Mouse (Mus musculus): ENCODE data around the gene Hcn4. TPM values are rescaled to one million over a fixed set of nuclear protein-coding genes. Genes with fewer than 3 reads are reported as not detected.

The Hcn4 gene
- polyA plus RNA-seq, 1 experiment from 2014 or later = 4.9 TPM

DNA sequence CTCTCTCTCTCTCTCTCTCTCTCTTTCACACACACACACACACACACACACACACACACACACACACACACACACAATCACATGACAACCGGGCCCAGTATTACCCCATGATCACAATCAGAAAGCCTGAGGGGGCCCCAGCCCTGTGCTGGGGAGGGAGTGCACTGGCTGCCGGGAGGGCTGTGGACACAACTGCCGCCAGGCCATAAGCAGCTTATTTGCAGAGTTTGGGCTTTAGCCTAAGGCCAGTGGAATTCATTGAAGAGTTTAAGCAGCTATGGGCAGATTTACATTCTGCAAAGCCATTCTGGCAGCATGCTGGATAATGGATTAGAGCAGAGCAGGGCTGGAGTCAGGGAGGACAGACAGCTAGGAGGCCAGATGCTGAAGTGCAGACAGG, 12.0 kb upstream of the Hcn4 start:
- no peaks in the 10 kb centered on the region for H3K36me3 ChIP-seq (replicated peaks; ENCODE audit: control insufficient read depth, insufficient read depth)
- H3K27me3 ChIP-seq (ENCODE audit: control insufficient read depth, insufficient read depth, low read length) = no peaks in the 10 kb centered on the region
- 57% methylated on average over 3 of the region's 3 CpGs for WGBS
- H3K4me1 ChIP-seq (replicated peaks; ENCODE audit: control insufficient read depth, insufficient read depth, low read length) = peaks cover 2% of the 10 kb centered on the region
- ATAC-seq (ENCODE audit: low FRiP score) (no peak), DNase-seq (ENCODE audit: low spot score) (no peak)
- no peak overlapping the region for H3K4me3 ChIP-seq (replicated peaks; ENCODE audit: low read length)
- no peak overlapping the region for H3K4me2 ChIP-seq (replicated peaks)
- H3K27ac ChIP-seq = no peak overlapping the region
- H3K9ac ChIP-seq = no peak overlapping the region
- H3K9me3 ChIP-seq (ENCODE audit: control insufficient read depth, low read length) = no peaks in the 10 kb centered on the region

DNA sequence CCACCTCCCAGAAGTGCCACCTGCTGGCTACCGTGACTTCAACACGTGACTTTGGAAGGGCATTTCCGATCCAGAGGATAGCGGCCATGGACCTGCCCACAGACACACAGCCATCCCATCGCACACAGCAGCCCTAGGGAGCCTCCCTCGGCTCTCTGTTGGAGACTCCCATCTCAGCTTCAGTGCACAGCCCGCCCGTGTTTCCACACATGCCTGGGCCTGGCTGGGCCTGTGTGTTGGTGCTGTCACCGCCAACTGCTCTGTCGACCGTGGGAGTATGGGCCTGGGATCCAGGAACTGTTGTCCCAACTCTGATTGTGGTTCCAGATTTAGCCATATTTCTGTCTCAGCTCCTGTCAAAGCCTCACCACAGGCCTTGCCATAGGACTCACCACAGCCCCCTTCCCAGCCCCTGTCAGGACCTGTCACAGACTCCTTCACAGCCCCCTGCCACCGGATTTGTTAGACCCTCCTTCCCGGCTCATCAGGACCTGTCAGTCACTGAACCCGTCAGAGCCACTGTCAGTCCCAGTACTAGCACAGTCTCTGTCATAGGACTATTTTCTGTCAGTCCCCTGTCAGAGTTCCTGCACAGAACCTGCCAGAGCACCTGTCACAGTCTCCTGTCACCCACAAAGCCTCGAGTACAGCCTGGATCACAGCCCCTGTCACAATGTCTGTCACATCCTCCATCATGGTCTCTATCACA, 7.5 kb upstream of the Hcn4 start:
- ATAC-seq (ENCODE audit: low FRiP score) = 0 out of 2 replicates have a peak, but pooled peaks have one; percentile 28
- WGBS = 59% methylated on average over 15 of the region's 15 CpGs
- H3K27me3 ChIP-seq (ENCODE audit: control insufficient read depth, insufficient read depth, low read length) = peaks cover 5% of the 10 kb centered on the region; the same call in 1 of the 2 replicates

DNA sequence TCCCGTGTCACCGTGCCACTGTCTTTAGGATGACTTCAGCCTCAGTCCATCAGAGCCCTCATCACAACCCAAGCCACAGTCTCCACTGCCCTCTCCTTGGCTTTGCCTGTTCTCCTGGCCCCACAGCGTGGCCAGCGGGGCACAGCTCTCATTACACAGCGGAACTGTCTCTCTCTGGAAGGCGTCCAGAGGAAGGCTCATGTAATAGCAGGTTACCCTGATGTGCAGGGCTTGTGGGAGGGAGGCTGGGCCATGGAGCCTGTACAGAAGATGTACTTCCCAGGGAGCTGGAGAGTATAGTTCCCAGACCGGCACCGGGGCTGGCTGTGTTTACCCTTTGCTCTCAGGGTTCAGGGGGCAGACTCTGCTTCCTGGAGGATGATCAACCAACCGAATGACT, 6.8 kb upstream of the Hcn4 start:
- ATAC-seq (ENCODE audit: low FRiP score) = no peak
- WGBS = 51% methylated on average over 9 of the region's 9 CpGs

More for the DNA sequence above, 7.5 kb upstream of the Hcn4 start:
- Histone ChIP-seq H3K4me3 (replicated peaks; ENCODE audit: low read length) (no peak overlapping the region), H3K27ac (no peak overlapping the region), H3K9ac (no peak overlapping the region), H3K4me2 (replicated peaks) (no peak overlapping the region), H3K36me3 (replicated peaks; ENCODE audit: control insufficient read depth, insufficient read depth) (no peaks in the 10 kb centered on the region), H3K4me1 (replicated peaks; ENCODE audit: control insufficient read depth, insufficient read depth, low read length) (0 out of 2 replicates have a peak, but pooled peaks cover 5% of the 10 kb centered on the region), H3K9me3 (ENCODE audit: control insufficient read depth, low read length) (no peaks in the 10 kb centered on the region)
- no peak for DNase-seq (ENCODE audit: low spot score)

DNA sequence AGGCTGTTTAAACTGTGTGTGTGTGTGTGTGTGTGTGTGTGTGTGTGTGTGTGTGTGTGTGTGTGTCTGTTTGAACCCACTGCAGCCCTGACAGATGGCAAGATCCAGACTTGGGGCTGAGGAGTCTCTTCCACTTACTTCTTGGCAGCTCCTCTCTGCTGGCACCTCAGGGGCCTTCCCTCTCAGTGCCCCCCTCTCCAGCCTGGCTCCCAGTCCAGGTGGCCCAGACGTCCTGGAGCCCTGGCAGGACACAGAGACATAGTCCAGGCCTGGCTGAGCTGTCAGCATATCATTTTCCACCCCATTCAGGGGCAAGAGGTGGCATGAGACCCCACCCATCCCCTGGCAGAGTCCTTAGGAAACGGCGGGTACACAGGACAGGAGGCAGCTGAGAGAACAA, 5.5 kb upstream of the Hcn4 start:
- H3K36me3 ChIP-seq (replicated peaks; ENCODE audit: control insufficient read depth, insufficient read depth) = no peaks in the 10 kb centered on the region
- H3K9ac ChIP-seq = no peak overlapping the region
- ATAC-seq (ENCODE audit: low FRiP score) = no peak
- H3K4me1 ChIP-seq (replicated peaks; ENCODE audit: control insufficient read depth, insufficient read depth, low read length) = peaks cover 13% of the 10 kb centered on the region; the same call in 1 of the 2 replicates
- H3K27ac ChIP-seq = no peak overlapping the region
- no peak overlapping the region for H3K4me3 ChIP-seq (replicated peaks; ENCODE audit: low read length)
- WGBS = 60% methylated on average over 3 of the region's 3 CpGs
- H3K9me3 ChIP-seq (ENCODE audit: control insufficient read depth, low read length) = no peaks in the 10 kb centered on the region
- peaks cover 10% of the 10 kb centered on the region; the same call in 1 of the 2 replicates for H3K27me3 ChIP-seq (ENCODE audit: control insufficient read depth, insufficient read depth, low read length)
- H3K4me2 ChIP-seq (replicated peaks) = no peak overlapping the region
- no peak for DNase-seq (ENCODE audit: low spot score)

More for the DNA sequence above, 6.8 kb upstream of the Hcn4 start:
- Histone ChIP-seq H3K27ac (no peak overlapping the region), H3K9ac (no peak overlapping the region), H3K4me3 (replicated peaks; ENCODE audit: low read length) (no peak overlapping the region), H3K9me3 (ENCODE audit: control insufficient read depth, low read length) (no peaks in the 10 kb centered on the region), H3K27me3 (ENCODE audit: control insufficient read depth, insufficient read depth, low read length) (peaks cover 10% of the 10 kb centered on the region; the same call in 1 of the 2 replicates), H3K4me2 (replicated peaks) (no peak overlapping the region), H3K36me3 (replicated peaks; ENCODE audit: control insufficient read depth, insufficient read depth) (no peaks in the 10 kb centered on the region), H3K4me1 (replicated peaks; ENCODE audit: control insufficient read depth, insufficient read depth, low read length) (peaks cover 7% of the 10 kb centered on the region; the same call in 1 of the 2 replicates)
- no peak for DNase-seq (ENCODE audit: low spot score)

DNA sequence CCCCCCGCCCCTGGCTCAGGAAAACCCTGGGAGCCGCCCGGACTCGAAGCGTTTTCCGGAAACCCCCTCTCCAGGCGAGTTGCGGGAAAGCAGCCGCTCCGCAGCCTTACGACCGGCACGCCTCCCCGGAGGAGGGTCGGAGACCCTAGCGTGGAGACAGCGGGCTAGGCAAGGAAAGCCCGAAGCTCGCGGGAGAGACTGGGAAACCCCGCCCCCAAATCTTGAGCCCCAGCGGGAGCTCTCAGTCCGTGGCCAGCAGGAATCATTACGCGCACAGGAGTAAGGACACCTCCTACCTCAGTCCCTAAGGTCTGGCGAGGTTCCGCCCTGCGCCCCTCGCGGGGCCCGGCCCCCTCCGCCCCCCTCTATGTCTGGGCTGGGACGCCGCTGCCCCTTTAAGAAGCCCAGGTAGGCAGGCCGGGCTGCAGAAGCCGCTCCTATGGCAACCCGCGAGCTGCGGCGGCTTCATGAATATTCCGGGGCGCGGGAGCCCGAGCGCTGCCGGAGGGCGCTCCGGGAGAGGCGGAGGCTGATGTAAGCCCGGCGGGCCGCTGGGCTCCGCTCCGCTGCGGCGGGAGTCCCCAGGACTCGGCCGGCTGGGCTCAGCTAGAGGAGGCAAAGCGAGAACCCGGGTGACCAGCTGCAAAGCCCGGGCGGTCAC, 651 bp upstream of the Hcn4 start:
- Histone ChIP-seq H3K4me2 (replicated peaks) (peak overlapping the region; percentile 76), H3K27ac (peak overlapping the region; percentile 93), H3K4me3 (replicated peaks; ENCODE audit: low read length) (peak overlapping the region; percentile 92), H3K9ac (peak overlapping the region; percentile 90), H3K36me3 (replicated peaks; ENCODE audit: control insufficient read depth, insufficient read depth) (no peaks in the 10 kb centered on the region), H3K4me1 (replicated peaks; ENCODE audit: control insufficient read depth, insufficient read depth, low read length) (peaks cover 36% of the 10 kb centered on the region), H3K27me3 (ENCODE audit: control insufficient read depth, insufficient read depth, low read length) (peaks cover 17% of the 10 kb centered on the region), H3K9me3 (ENCODE audit: control insufficient read depth, low read length) (no peaks in the 10 kb centered on the region)
- WGBS = under 1% methylated on average over 61 of the region's 62 CpGs
- DNase-seq (ENCODE audit: low spot score) (peak; percentile 83), ATAC-seq (ENCODE audit: low FRiP score) (peak; percentile 91)

DNA sequence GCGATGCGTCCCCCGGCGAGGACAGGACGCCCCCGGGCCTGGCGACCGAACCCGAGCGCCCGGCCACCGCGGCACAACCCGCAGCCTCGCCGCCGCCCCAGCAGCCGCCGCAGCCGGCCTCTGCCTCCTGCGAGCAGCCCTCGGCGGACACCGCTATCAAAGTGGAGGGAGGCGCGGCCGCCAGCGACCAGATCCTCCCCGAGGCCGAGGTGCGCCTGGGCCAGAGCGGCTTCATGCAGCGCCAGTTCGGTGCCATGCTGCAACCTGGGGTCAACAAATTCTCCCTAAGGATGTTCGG, 655 bp downstream of the Hcn4 start:
- no peak for DNase-seq (ENCODE audit: low spot score)
- Histone ChIP-seq H3K9me3 (ENCODE audit: control insufficient read depth, low read length) (no peaks in the 10 kb centered on the region), H3K4me1 (replicated peaks; ENCODE audit: control insufficient read depth, insufficient read depth, low read length) (peaks cover 49% of the 10 kb centered on the region), H3K27ac (peak overlapping the region; percentile 93), H3K36me3 (replicated peaks; ENCODE audit: control insufficient read depth, insufficient read depth) (no peaks in the 10 kb centered on the region), H3K4me2 (replicated peaks) (peak overlapping the region; percentile 76), H3K27me3 (ENCODE audit: control insufficient read depth, insufficient read depth, low read length) (peaks cover 17% of the 10 kb centered on the region), H3K4me3 (replicated peaks; ENCODE audit: low read length) (peak overlapping the region; percentile 92), H3K9ac (peak overlapping the region; percentile 90)
- under 1% methylated on average over 33 of the region's 35 CpGs for WGBS
- no peak for ATAC-seq (ENCODE audit: low FRiP score)

DNA sequence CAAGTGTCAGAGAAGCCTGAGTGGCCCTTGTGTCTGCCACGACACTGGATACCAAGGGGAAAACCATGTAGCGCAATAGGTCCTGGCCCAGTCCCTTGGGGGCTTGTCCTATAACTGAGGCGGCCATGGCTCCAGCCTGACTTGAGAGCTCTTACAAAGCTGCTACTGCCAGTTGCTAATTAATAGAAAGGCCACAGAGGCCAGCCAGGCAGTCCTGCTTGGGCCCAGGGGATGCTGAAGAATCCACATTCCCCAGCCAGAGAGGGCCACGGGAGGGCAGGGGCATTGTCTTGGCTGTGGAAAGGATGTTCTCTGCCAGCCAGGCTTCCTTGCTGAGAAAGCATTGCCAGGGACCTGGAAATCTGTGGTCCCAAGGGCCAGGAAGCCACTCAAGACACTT, 6.4 kb downstream of the Hcn4 start:
- peaks cover 5% of the 10 kb centered on the region for H3K27me3 ChIP-seq (ENCODE audit: control insufficient read depth, insufficient read depth, low read length)
- WGBS = 33% methylated on average over 4 of the region's 4 CpGs
- H3K9me3 ChIP-seq (ENCODE audit: control insufficient read depth, low read length) = no peaks in the 10 kb centered on the region
- no peak for ATAC-seq (ENCODE audit: low FRiP score)
- no peak overlapping the region for H3K4me2 ChIP-seq (replicated peaks)
- no peaks in the 10 kb centered on the region for H3K36me3 ChIP-seq (replicated peaks; ENCODE audit: control insufficient read depth, insufficient read depth)
- H3K4me1 ChIP-seq (replicated peaks; ENCODE audit: control insufficient read depth, insufficient read depth, low read length) = peaks cover 47% of the 10 kb centered on the region
- DNase-seq (ENCODE audit: low spot score) = no peak
- no peak overlapping the region for H3K4me3 ChIP-seq (replicated peaks; ENCODE audit: low read length)
- no peak overlapping the region for H3K9ac ChIP-seq
- no peak overlapping the region for H3K27ac ChIP-seq

DNA sequence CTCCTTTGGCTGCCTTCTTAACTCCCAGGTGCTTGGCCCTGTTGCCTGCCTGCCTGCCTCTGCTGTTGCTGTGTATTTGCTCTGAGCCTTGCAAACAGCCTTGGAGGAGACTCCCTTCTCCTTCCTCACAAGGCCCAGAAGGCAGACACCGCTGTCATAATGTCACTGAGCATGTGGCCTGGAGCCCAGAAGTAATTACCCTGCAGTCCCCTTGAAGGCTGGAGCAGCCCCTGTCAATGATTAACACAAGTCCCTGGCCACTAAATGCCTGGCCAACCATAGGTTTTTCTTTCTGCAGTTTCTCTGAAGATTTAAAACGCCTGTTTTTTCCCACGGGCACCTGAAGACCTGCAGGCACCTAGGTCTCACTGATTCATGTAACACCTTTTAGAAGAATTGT, 9.7 kb downstream of the Hcn4 start:
- Histone ChIP-seq H3K36me3 (replicated peaks; ENCODE audit: control insufficient read depth, insufficient read depth) (no peaks in the 10 kb centered on the region), H3K9ac (no peak overlapping the region), H3K4me2 (replicated peaks) (no peak overlapping the region), H3K27ac (no peak overlapping the region), H3K4me3 (replicated peaks; ENCODE audit: low read length) (no peak overlapping the region), H3K9me3 (ENCODE audit: control insufficient read depth, low read length) (no peaks in the 10 kb centered on the region), H3K4me1 (replicated peaks; ENCODE audit: control insufficient read depth, insufficient read depth, low read length) (peaks cover 19% of the 10 kb centered on the region; the same call in 1 of the 2 replicates), H3K27me3 (ENCODE audit: control insufficient read depth, insufficient read depth, low read length) (no peaks in the 10 kb centered on the region)
- ATAC-seq (ENCODE audit: low FRiP score) (no peak), DNase-seq (ENCODE audit: low spot score) (no peak)
- WGBS = 53% methylated on average over 3 of the region's 3 CpGs

DNA sequence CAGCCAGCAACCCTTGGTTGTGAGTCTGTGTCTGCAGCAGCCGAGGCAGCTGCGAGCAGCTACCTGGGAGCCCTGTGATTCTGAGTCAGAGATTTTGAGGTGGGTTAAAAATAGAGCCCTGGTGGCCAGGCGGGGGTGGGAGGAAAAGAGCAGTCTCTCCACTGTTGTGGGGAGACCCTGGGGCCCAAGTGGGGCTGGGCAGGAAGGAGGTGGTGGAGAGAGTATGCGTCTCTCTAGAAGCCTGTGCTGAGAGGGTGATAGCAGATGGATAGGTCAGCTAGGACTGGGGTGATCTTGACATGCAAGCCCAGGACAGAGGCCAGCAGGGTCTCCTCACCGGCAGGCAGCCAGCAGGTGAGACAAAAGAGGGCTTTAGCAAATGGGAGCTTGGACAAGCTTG, 14.0 kb downstream of the Hcn4 start:
- no peaks in the 10 kb centered on the region for H3K36me3 ChIP-seq (replicated peaks; ENCODE audit: control insufficient read depth, insufficient read depth)
- H3K4me1 ChIP-seq (replicated peaks; ENCODE audit: control insufficient read depth, insufficient read depth, low read length) = 0 out of 2 replicates have a peak, but pooled peaks cover 5% of the 10 kb centered on the region
- H3K27me3 ChIP-seq (ENCODE audit: control insufficient read depth, insufficient read depth, low read length) = no peaks in the 10 kb centered on the region
- DNase-seq (ENCODE audit: low spot score) (no peak), ATAC-seq (ENCODE audit: low FRiP score) (no peak)
- no peak overlapping the region for H3K9ac ChIP-seq
- H3K4me2 ChIP-seq (replicated peaks) = no peak overlapping the region
- H3K27ac ChIP-seq = no peak overlapping the region
- no peaks in the 10 kb centered on the region for H3K9me3 ChIP-seq (ENCODE audit: control insufficient read depth, low read length)
- no peak overlapping the region for H3K4me3 ChIP-seq (replicated peaks; ENCODE audit: low read length)
- WGBS = 69% methylated on average over 5 of the region's 5 CpGs

Measured in hindbrain, embryonic 14.5 days (tissue).